9 mouse cellular contexts compared by ENCODE assay signal in genomic region chr14:8460226-8461129, GRCm38 (mm10).
DNase-seq lines count a peak whose midpoint lies in the region; ATAC-seq lines count a peak whose summit lies in the region.
"Had no signal": no experiment of that assay in that cellular context is flagged by ENCODE, and none has a peak within 500 bp of the region (broad histone marks: within the 10 kb centered on the region; RNA-seq: fewer than 3 reads in every experiment).

No protein-coding gene starts in this region.

- no peak overlapping the region for H3K9ac ChIP-seq in embryonic facial prominence, embryonic 14.5 days (ENCODE audit: low read depth, low read length)
- H3K9ac ChIP-seq in hindbrain, embryonic 16.5 days (ENCODE audit: low read depth, low read length) = no peak overlapping the region
- no peak overlapping the region for H3K9ac ChIP-seq in midbrain, embryonic 11.5 days (ENCODE audit: low read length)

- no peaks in the 10 kb centered on the region for H3K9me3 ChIP-seq in embryonic facial prominence, embryonic 14.5 days (ENCODE audit: control insufficient read depth, low read length)
- no peaks in the 10 kb centered on the region for H3K9me3 ChIP-seq in hindbrain, embryonic 16.5 days (ENCODE audit: control insufficient read depth, low read length)
- H3K9me3 ChIP-seq in midbrain, embryonic 11.5 days (ENCODE audit: control insufficient read depth, low read length) = no peaks in the 10 kb centered on the region

- H3K4me3 ChIP-seq in embryonic facial prominence, embryonic 14.5 days (ENCODE audit: low read depth, low read length) = no peak overlapping the region
- H3K4me3 ChIP-seq in hindbrain, embryonic 16.5 days (ENCODE audit: low read length) = no peak overlapping the region
- no peak overlapping the region for H3K4me3 ChIP-seq in midbrain, embryonic 11.5 days (ENCODE audit: low read depth, low read length)

- H3K4me2 ChIP-seq in embryonic facial prominence, embryonic 14.5 days (ENCODE audit: low read depth, low read length) = no peak overlapping the region
- H3K4me2 ChIP-seq in hindbrain, embryonic 16.5 days (ENCODE audit: low read length) = peak overlapping the region; percentile 44
- no peak overlapping the region for H3K4me2 ChIP-seq in midbrain, embryonic 11.5 days

- peak; percentile 53; the same call in 1 of the 2 replicates for ATAC-seq in cerebellum, adult (ENCODE audit: insufficient number of reproducible peaks, low FRiP score, low TSS enrichment)
- ATAC-seq in embryonic facial prominence, embryonic 14.5 days (ENCODE audit: low read depth) = peak; percentile 69
- peak; percentile 89 for ATAC-seq in hindbrain, embryonic 16.5 days
- peak; percentile 81 for ATAC-seq in midbrain, embryonic 11.5 days (ENCODE audit: low FRiP score)

- no peaks in the 10 kb centered on the region for H3K27me3 ChIP-seq in embryonic facial prominence, embryonic 14.5 days (replicated peaks; ENCODE audit: control insufficient read depth, insufficient read depth, low read length)
- H3K27me3 ChIP-seq in hindbrain, embryonic 16.5 days (replicated peaks; ENCODE audit: control insufficient read depth, insufficient read depth, low read length) = no peaks in the 10 kb centered on the region
- H3K27me3 ChIP-seq in midbrain, embryonic 11.5 days (ENCODE audit: control insufficient read depth, insufficient read depth, low read length) = no peaks in the 10 kb centered on the region
- H3K27me3 ChIP-seq in splenic B cell, adult 2 months (ENCODE audit: control insufficient read depth, insufficient read depth, low read length, poor library complexity, severe bottlenecking) = no peaks in the 10 kb centered on the region

- 37% methylated on average over 19 of the region's 19 CpGs for WGBS in embryonic facial prominence, embryonic 14.5 days
- WGBS in hindbrain, embryonic 16.5 days = 36% methylated on average over 19 of the region's 19 CpGs
- 42% methylated on average over 19 of the region's 19 CpGs for WGBS in midbrain, embryonic 11.5 days

- H3K36me3 ChIP-seq in embryonic facial prominence, embryonic 14.5 days (ENCODE audit: control insufficient read depth, insufficient read depth, low read length) = no peaks in the 10 kb centered on the region
- no peaks in the 10 kb centered on the region for H3K36me3 ChIP-seq in hindbrain, embryonic 16.5 days (ENCODE audit: control insufficient read depth, insufficient read depth, low read length)
- H3K36me3 ChIP-seq in midbrain, embryonic 11.5 days (ENCODE audit: control insufficient read depth, insufficient read depth, low read length) = no peaks in the 10 kb centered on the region
- no peaks in the 10 kb centered on the region for H3K36me3 ChIP-seq in splenic B cell, adult 2 months (ENCODE audit: control insufficient read depth, insufficient read depth, low read length, poor library complexity, severe bottlenecking)

- no peak overlapping the region for H3K27ac ChIP-seq in embryonic facial prominence, embryonic 14.5 days (replicated peaks; ENCODE audit: low read depth, low read length)
- no peak overlapping the region for H3K27ac ChIP-seq in hindbrain, embryonic 16.5 days (ENCODE audit: low read depth, low read length)
- H3K27ac ChIP-seq in midbrain, embryonic 11.5 days (ENCODE audit: low read depth, low read length) = no peak overlapping the region
- H3K27ac ChIP-seq: macrophage had no signal

- no peak for DNase-seq in cerebellum, adult 11-12 months
- DNase-seq in adrenal gland, adult 18-20 months (ENCODE audit: low spot score in 2 of 2) = peak; percentile 29 to 35
- peak; percentile 71 for DNase-seq in embryonic facial prominence, embryonic 14.5 days (ENCODE audit: low spot score)
- DNase-seq in layer of hippocampus, postnatal 25 days (ENCODE audit: extremely low spot score in 1 of 2, low spot score in 1 of 2) = peak; percentile 56 to 77
- peak; percentile 93 for DNase-seq in midbrain, embryonic 11.5 days (ENCODE audit: low spot score, missing footprints)
- DNase-seq in splenic B cell, adult 2 months (ENCODE audit: low read depth, low spot score) = peak; percentile 34

- H3K4me1 ChIP-seq in embryonic facial prominence, embryonic 14.5 days (ENCODE audit: control insufficient read depth, insufficient read depth, low read length) = peaks cover 6% of the 10 kb centered on the region; the same call in 1 of the 2 replicates
- H3K4me1 ChIP-seq in hindbrain, embryonic 16.5 days (ENCODE audit: control insufficient read depth, insufficient read depth, low read depth, low read length) = 0 out of 2 replicates have a peak, but pooled peaks cover 3% of the 10 kb centered on the region
- H3K4me1 ChIP-seq in midbrain, embryonic 11.5 days (ENCODE audit: control insufficient read depth, insufficient read depth, low read length) = no peaks in the 10 kb centered on the region
